ENCODE assay signal across 22 mouse cellular contexts in genomic region chr2:34431701-34432372, GRCm38 (mm10). TPM values are rescaled to one million over a fixed set of nuclear protein-coding genes. Genes with fewer than 3 reads are reported as not detected.
A peak's percentile ranks its signal among the peaks of the same experiment; 100 is the strongest.
DNase-seq lines count a peak whose midpoint lies in the region; ATAC-seq and TF ChIP-seq lines count a peak whose summit lies in the region.
"Had no signal": no experiment of that assay in that cellular context is flagged by ENCODE, and none has a peak within 500 bp of the region (broad histone marks: within the 10 kb centered on the region; RNA-seq: fewer than 3 reads in every experiment).

No protein-coding gene starts in this region.

- H3K36me3 ChIP-seq in heart, embryonic 10.5 days = peaks cover 10% of the 10 kb centered on the region
- H3K36me3 ChIP-seq in midbrain, embryonic 11.5 days (ENCODE audit: control insufficient read depth, insufficient read depth, low read length) = no peaks in the 10 kb centered on the region
- H3K36me3 ChIP-seq in midbrain, embryonic 13.5 days = peaks cover 15% of the 10 kb centered on the region
- peaks cover 0 to 12% of the 10 kb centered on the region in 2 experiments; a peak in 1 of 4 replicates for H3K36me3 ChIP-seq in MEL (ENCODE audit: control insufficient read depth in 1 of 2, insufficient read depth in 2 of 2, low read length in 2 of 2)
- H3K36me3 ChIP-seq in forebrain, embryonic 13.5 days (ENCODE audit: poor library complexity, severe bottlenecking) = peaks cover 18% of the 10 kb centered on the region

- no peak overlapping the region for H3K9ac ChIP-seq in midbrain, embryonic 11.5 days (ENCODE audit: low read length)
- H3K9ac ChIP-seq in midbrain, embryonic 13.5 days (replicated peaks) = no peak overlapping the region
- H3K9ac ChIP-seq in MEL (ENCODE audit: control insufficient read depth, low read depth, low read length, poor library complexity, severe bottlenecking) = peak overlapping the region; percentile 62
- H3K9ac ChIP-seq in forebrain, embryonic 13.5 days = no peak overlapping the region

- 0 out of 4 replicates have a peak, but pooled peaks of 1 of the 2 experiments have one; percentile 4 for TF ChIP-seq EP300 in MEL (IDR thresholded peaks at IDR 0.05; ENCODE audit: low read depth in 1 of 2, low read length in 2 of 2)

- H3K4me1 ChIP-seq in heart, embryonic 10.5 days = no peaks in the 10 kb centered on the region
- H3K4me1 ChIP-seq in midbrain, embryonic 11.5 days (ENCODE audit: control insufficient read depth, insufficient read depth, low read length) = no peaks in the 10 kb centered on the region
- no peaks in the 10 kb centered on the region for H3K4me1 ChIP-seq in midbrain, embryonic 13.5 days (replicated peaks)
- peaks cover 0 to 4% of the 10 kb centered on the region in 2 experiments; a peak in 2 of 4 replicates for H3K4me1 ChIP-seq in MEL (ENCODE audit: control insufficient read depth in 1 of 2, insufficient read depth in 2 of 2, low read length in 2 of 2)
- H3K4me1 ChIP-seq in forebrain, embryonic 13.5 days = no peaks in the 10 kb centered on the region

- no peak for ATAC-seq in midbrain, embryonic 11.5 days (ENCODE audit: low FRiP score)
- no peak for ATAC-seq in midbrain, embryonic 13.5 days
- no peak for ATAC-seq in forebrain, embryonic 13.5 days
- ATAC-seq: activated CD4-positive, CD25-positive, alpha-beta regulatory T cell, adult 4 months; CD4-positive, CD25-positive, alpha-beta regulatory T cell, adult 4 months; Patski had no signal

- TF ChIP-seq POLR2A in MEL (IDR thresholded peaks at IDR 0.05; ENCODE audit: control insufficient read depth in 1 of 2, insufficient read depth in 1 of 2, low read depth in 1 of 2, low read length in 2 of 2, poor library complexity in 1 of 2) = peak in 1 of 2 experiments; percentile 64; a peak in 2 of 4 replicates

- no peak overlapping the region for H3K4me3 ChIP-seq in heart, embryonic 10.5 days
- H3K4me3 ChIP-seq in midbrain, embryonic 11.5 days (ENCODE audit: low read depth, low read length) = no peak overlapping the region
- no peak overlapping the region for H3K4me3 ChIP-seq in midbrain, embryonic 13.5 days (replicated peaks)
- no peak overlapping the region for H3K4me3 ChIP-seq in MEL (ENCODE audit: control insufficient read depth in 1 of 2, insufficient read depth in 1 of 2, low read depth in 2 of 2, low read length in 2 of 2)
- no peak overlapping the region for H3K4me3 ChIP-seq in forebrain, embryonic 13.5 days

- no peaks in the 10 kb centered on the region for H3K9me3 ChIP-seq in heart, embryonic 10.5 days
- no peaks in the 10 kb centered on the region for H3K9me3 ChIP-seq in midbrain, embryonic 11.5 days (ENCODE audit: control insufficient read depth, low read length)
- no peaks in the 10 kb centered on the region for H3K9me3 ChIP-seq in midbrain, embryonic 13.5 days
- H3K9me3 ChIP-seq in MEL (replicated peaks; ENCODE audit: insufficient read depth, low read length) = no peaks in the 10 kb centered on the region
- H3K9me3 ChIP-seq in forebrain, embryonic 13.5 days (replicated peaks) = no peaks in the 10 kb centered on the region
- H3K9me3 ChIP-seq: G1E had no signal

- no peak overlapping the region for H3K27ac ChIP-seq in heart, embryonic 10.5 days
- H3K27ac ChIP-seq in midbrain, embryonic 11.5 days (ENCODE audit: low read depth, low read length) = no peak overlapping the region
- H3K27ac ChIP-seq in midbrain, embryonic 13.5 days = no peak overlapping the region
- peak overlapping the region; percentile 76 for H3K27ac ChIP-seq in MEL (ENCODE audit: control insufficient read depth, low read depth, low read length)
- no peak overlapping the region for H3K27ac ChIP-seq in forebrain, embryonic 13.5 days

- 95% methylated on average over 12 of the region's 12 CpGs for WGBS in heart, embryonic 10.5 days
- WGBS in midbrain, embryonic 11.5 days = 90% methylated on average over 12 of the region's 12 CpGs
- WGBS in midbrain, embryonic 13.5 days = 96% methylated on average over 12 of the region's 12 CpGs
- WGBS in forebrain, embryonic 13.5 days = 94% methylated on average over 12 of the region's 12 CpGs

- no peak overlapping the region for H3K4me2 ChIP-seq in midbrain, embryonic 11.5 days
- H3K4me2 ChIP-seq in midbrain, embryonic 13.5 days (replicated peaks) = no peak overlapping the region
- no peak overlapping the region for H3K4me2 ChIP-seq in forebrain, embryonic 13.5 days

- DNase-seq in heart, adult 11 months = peak; percentile 71
- DNase-seq in heart, embryonic 10.5 days (ENCODE audit: low spot score) = no peak
- peak; percentile 83 for DNase-seq in midbrain, embryonic 11.5 days (ENCODE audit: low spot score, missing footprints)
- peak; percentile 62 for DNase-seq in MEL (ENCODE audit: low read depth, low spot score)
- DNase-seq: adrenal gland, adult 2 months; adrenal gland, adult 8-10 months; adrenal gland, postnatal 10 days; adrenal gland, postnatal 14 days; adrenal gland, postnatal 25 days; adrenal gland, postnatal 36 days; B cell, adult 2 months; cerebellum, adult 11 months; cerebellum, adult 11-12 months; cerebellum, adult 18-20 months; cerebellum, adult 2 months had no signal

- TF ChIP-seq CTCF in MEL (IDR thresholded peaks at IDR 0.05 in 2 of 3, conservative IDR thresholded peaks at IDR 0.05 in 1 of 3; ENCODE audit: control insufficient read depth in 1 of 3, insufficient read depth in 1 of 3, low read depth in 2 of 3, low read length in 3 of 3, poor library complexity in 1 of 3, severe bottlenecking in 1 of 3) = no peak

- TF ChIP-seq RAD21 in MEL (IDR thresholded peaks at IDR 0.05; ENCODE audit: low read depth, low read length) = no peak

- H3K79me2 ChIP-seq in MEL (ENCODE audit: control insufficient read depth, insufficient read depth, low read length, poor library complexity) = no peaks in the 10 kb centered on the region

- H3K27me3 ChIP-seq in heart, embryonic 10.5 days (ENCODE audit: insufficient read depth, poor library complexity, severe bottlenecking) = no peaks in the 10 kb centered on the region
- H3K27me3 ChIP-seq in midbrain, embryonic 11.5 days (ENCODE audit: control insufficient read depth, insufficient read depth, low read length) = no peaks in the 10 kb centered on the region
- H3K27me3 ChIP-seq in midbrain, embryonic 13.5 days = no peaks in the 10 kb centered on the region
- H3K27me3 ChIP-seq in MEL (ENCODE audit: control insufficient read depth in 1 of 2, insufficient read depth in 2 of 2, low read length in 2 of 2) = no peaks in the 10 kb centered on the region
- no peaks in the 10 kb centered on the region for H3K27me3 ChIP-seq in forebrain, embryonic 13.5 days
- H3K27me3 ChIP-seq: CH12.LX, Patski had no signal

TF ChIP-seq in MEL, 35 proteins besides CTCF, POLR2A, EP300 and RAD21 (continues in another document):
- TF ChIP-seq MAZ (IDR thresholded peaks at IDR 0.05; ENCODE audit: low read depth, low read length) = no peak
- 0 out of 2 replicates have a peak, but pooled peaks have one; percentile 1 for TF ChIP-seq SIN3A (IDR thresholded peaks at IDR 0.05; ENCODE audit: low read length)
- no peak; the same call in none of the 2 replicates for TF ChIP-seq POLR2AphosphoS5 (IDR thresholded peaks at IDR 0.05; ENCODE audit: borderline replicate concordance, low read depth, low read length)
- TF ChIP-seq HCFC1 (IDR thresholded peaks at IDR 0.05; ENCODE audit: low read depth, low read length) = peak; percentile 38; the same call in 1 of the 2 replicates
- 0 out of 2 replicates have a peak, but pooled peaks have one; percentile 5 for TF ChIP-seq TCF12 (IDR thresholded peaks at IDR 0.05; ENCODE audit: low read depth, low read length)
- no peak for TF ChIP-seq MEF2A (IDR thresholded peaks at IDR 0.05; ENCODE audit: extremely low read depth, insufficient replicate concordance, low read depth, low read length, poor library complexity, severe bottlenecking)
- 0 out of 2 replicates have a peak, but pooled peaks have one; percentile 13 for TF ChIP-seq NRF1 (IDR thresholded peaks at IDR 0.05; ENCODE audit: insufficient read depth, low read depth, low read length, poor library complexity, severe bottlenecking)
- no peak; the same call in 1 of the 2 replicates for TF ChIP-seq ZKSCAN1 (IDR thresholded peaks at IDR 0.05; ENCODE audit: low read depth, low read length)
- TF ChIP-seq USF1 (IDR thresholded peaks at IDR 0.05; ENCODE audit: low read depth, low read length) = peak; percentile 74
- no peak for TF ChIP-seq ZNF384 (IDR thresholded peaks at IDR 0.05; ENCODE audit: low read depth, low read length)
- TF ChIP-seq MAFK (IDR thresholded peaks at IDR 0.05; ENCODE audit: borderline replicate concordance, low read depth, low read length) = no peak
- TF ChIP-seq TAL1 (IDR thresholded peaks at IDR 0.05; ENCODE audit: low read length) = no peak
- TF ChIP-seq SMC3 (IDR thresholded peaks at IDR 0.05; ENCODE audit: low read depth, low read length) = peak; percentile 27; the same call in 1 of the 2 replicates
- TF ChIP-seq ZMIZ1 (IDR thresholded peaks at IDR 0.05; ENCODE audit: low read depth, low read length) = peak; percentile 94
- TF ChIP-seq MYC (IDR thresholded peaks at IDR 0.05; ENCODE audit: low read depth, low read length) = no peak; the same call in 1 of the 2 replicates
- TF ChIP-seq CHD2 (IDR thresholded peaks at IDR 0.05; ENCODE audit: low read length) = no peak; the same call in none of the 2 replicates
- no peak for TF ChIP-seq BHLHE40 (IDR thresholded peaks at IDR 0.05; ENCODE audit: borderline replicate concordance, low read depth, low read length)
- TF ChIP-seq MXI1 (IDR thresholded peaks at IDR 0.05; ENCODE audit: low read depth, low read length) = no peak

RNA-seq across cellular contexts. Expression of gene Mapkap1, which starts 25.3 kb away (rescaled TPM):
- polyA plus RNA-seq in heart, embryonic 10.5 days (2016; fragmentation: Nextera tagmentation; extraction: Ambion mirVana) = 68.1 and 75.8 TPM in 2 replicates
- polyA plus RNA-seq in midbrain, embryonic 11.5 days (2014; fragmentation: Nextera tagmentation; extraction: Ambion mirVana) = 90.7 and 98.4 TPM in 2 replicates
- polyA plus RNA-seq in midbrain, embryonic 13.5 days (2015; fragmentation: Nextera tagmentation; extraction: Ambion mirVana) = 93.4 and 101 TPM in 2 replicates
- total RNA-seq in MEL (2012; rRNA removed) = 44.6 and 52.5 TPM in 2 replicates
- polyA plus RNA-seq in MEL (2012; ENCODE audit: insufficient read depth in 1 of 2, insufficient read length in 2 of 2, low read depth in 1 of 2, low replicate concordance in 2 of 2, missing spikeins in 1 of 2) = 10 to 100 TPM in 1 of 2 experiments, not detected in 1; 42.1 TPM
- polyA plus RNA-seq in forebrain, embryonic 13.5 days (2015; fragmentation: Nextera tagmentation; extraction: Ambion mirVana) = 97.8 and 102 TPM in 2 replicates

RNA-seq across cellular contexts. Expression of gene Pbx3, which starts 58.9 kb away (rescaled TPM):
- 26.8 and 33.3 TPM in 2 replicates for polyA plus RNA-seq in heart, embryonic 10.5 days (2016; fragmentation: Nextera tagmentation; extraction: Ambion mirVana)
- 59.3 and 63.8 TPM in 2 replicates for polyA plus RNA-seq in midbrain, embryonic 11.5 days (2014; fragmentation: Nextera tagmentation; extraction: Ambion mirVana)
- polyA plus RNA-seq in midbrain, embryonic 13.5 days (2015; fragmentation: Nextera tagmentation; extraction: Ambion mirVana) = 87.8 and 101 TPM in 2 replicates
- 9.0 and 10.1 TPM in 2 replicates for total RNA-seq in MEL (2012; rRNA removed)
- 10 to 100 TPM in 1 of 2 experiments, not detected in 1; 22.4 TPM for polyA plus RNA-seq in MEL (2012; ENCODE audit: insufficient read depth in 1 of 2, insufficient read length in 2 of 2, low read depth in 1 of 2, low replicate concordance in 2 of 2, missing spikeins in 1 of 2)
- polyA plus RNA-seq in forebrain, embryonic 13.5 days (2015; fragmentation: Nextera tagmentation; extraction: Ambion mirVana) = 40.4 and 64.9 TPM in 2 replicates
